Mouse (Mus musculus): ENCODE data around the gene Plekhn1. TPM values are rescaled to one million over a fixed set of nuclear protein-coding genes. Genes with fewer than 3 reads are reported as not detected.

Plekhn1 gene
- polyA plus RNA-seq, 1 experiment from 2014 or later: 26.9 TPM

GRCm38 (mm10) chr4:156203001-156203412 lies 31.6 kb downstream of the Plekhn1 start, which contains the start of gene AW011738:
Gene AW011738 (plus strand): TSS chr4:156203304.
- H3K9ac ChIP-seq (ENCODE audit: low read depth, low read length): peak within 1 kb of the TSS; percentile 69
- WGBS: under 1% methylated on average over 31 of the region's 39 CpGs
- peak; percentile 61 for ATAC-seq
- peak within 1 kb of the TSS; percentile 96 for H3K4me2 ChIP-seq (ENCODE audit: low read length)
- H3K27ac ChIP-seq (ENCODE audit: low read length): peak within 1 kb of the TSS; percentile 75
- H3K27me3 ChIP-seq (ENCODE audit: control insufficient read depth, insufficient read depth, low read depth, low read length): peaks cover 2% of the 10 kb centered on the region; the same call in 1 of the 2 replicates
- no peaks in the 10 kb centered on the region for H3K36me3 ChIP-seq (ENCODE audit: control insufficient read depth, insufficient read depth, low read length)
- peak within 1 kb of the TSS; percentile 57 for H3K4me3 ChIP-seq (ENCODE audit: low read depth, low read length)
- H3K4me1 ChIP-seq (ENCODE audit: control insufficient read depth, insufficient read depth, low read length): peaks cover 15% of the 10 kb centered on the region
- no peaks in the 10 kb centered on the region for H3K9me3 ChIP-seq (replicated peaks; ENCODE audit: control insufficient read depth, low read length, poor library complexity, severe bottlenecking)

- no peak for ATAC-seq
- Histone ChIP-seq H3K9me3 (replicated peaks; ENCODE audit: control insufficient read depth, low read length, poor library complexity, severe bottlenecking) (no peaks in the 10 kb centered on the region), H3K4me1 (ENCODE audit: control insufficient read depth, insufficient read depth, low read length) (peaks cover 15% of the 10 kb centered on the region), H3K36me3 (ENCODE audit: control insufficient read depth, insufficient read depth, low read length) (no peaks in the 10 kb centered on the region), H3K9ac (ENCODE audit: low read depth, low read length) (no peak overlapping the region), H3K27me3 (ENCODE audit: control insufficient read depth, insufficient read depth, low read depth, low read length) (peaks cover 2% of the 10 kb centered on the region; the same call in 1 of the 2 replicates), H3K27ac (ENCODE audit: low read length) (peak overlapping the region; percentile 14; the same call in 1 of the 2 replicates), H3K4me3 (ENCODE audit: low read depth, low read length) (peak overlapping the region; percentile 57), H3K4me2 (ENCODE audit: low read length) (peak overlapping the region; percentile 96)
- WGBS: 44% methylated on average over 12 of the region's 12 CpGs
Observed at GRCm38 (mm10) chr4:156202462-156202893, 32.2 kb downstream of the Plekhn1 start.

GRCm38 (mm10) chr4:156200623-156201475 lies 33.8 kb downstream of the Plekhn1 start, which contains the start of gene Isg15:
Gene Isg15 (minus strand): TSS chr4:156200818.
- H3K4me3 ChIP-seq (ENCODE audit: low read depth, low read length): no peak within 1 kb of the TSS
- 63% methylated on average over 10 of the region's 10 CpGs for WGBS
- H3K4me1 ChIP-seq (ENCODE audit: control insufficient read depth, insufficient read depth, low read length): peaks cover 20% of the 10 kb centered on the region
- H3K36me3 ChIP-seq (ENCODE audit: control insufficient read depth, insufficient read depth, low read length): no peaks in the 10 kb centered on the region
- no peak within 1 kb of the TSS for H3K9ac ChIP-seq (ENCODE audit: low read depth, low read length)
- H3K4me2 ChIP-seq (ENCODE audit: low read length): no peak within 1 kb of the TSS
- no peak for ATAC-seq
- H3K27me3 ChIP-seq (ENCODE audit: control insufficient read depth, insufficient read depth, low read depth, low read length): peaks cover 2% of the 10 kb centered on the region; the same call in 1 of the 2 replicates
- no peak within 1 kb of the TSS for H3K27ac ChIP-seq (ENCODE audit: low read length)
- no peaks in the 10 kb centered on the region for H3K9me3 ChIP-seq (replicated peaks; ENCODE audit: control insufficient read depth, low read length, poor library complexity, severe bottlenecking)

GRCm38 (mm10) chr4:156197829-156198205 lies 36.8 kb downstream of the Plekhn1 start:
- Histone ChIP-seq H3K9ac (ENCODE audit: low read depth, low read length) (peak overlapping the region; percentile 65), H3K4me3 (ENCODE audit: low read depth, low read length) (peak overlapping the region; percentile 83), H3K4me2 (ENCODE audit: low read length) (peak overlapping the region; percentile 57), H3K9me3 (replicated peaks; ENCODE audit: control insufficient read depth, low read length, poor library complexity, severe bottlenecking) (no peaks in the 10 kb centered on the region), H3K36me3 (ENCODE audit: control insufficient read depth, insufficient read depth, low read length) (0 out of 2 replicates have a peak, but pooled peaks cover 7% of the 10 kb centered on the region), H3K27me3 (ENCODE audit: control insufficient read depth, insufficient read depth, low read depth, low read length) (no peaks in the 10 kb centered on the region), H3K27ac (ENCODE audit: low read length) (peak overlapping the region; percentile 95), H3K4me1 (ENCODE audit: control insufficient read depth, insufficient read depth, low read length) (peaks cover 25% of the 10 kb centered on the region)
- ATAC-seq: peak; percentile 90
- 0% methylated on average over 26 of the region's 26 CpGs for WGBS

- peak; percentile 77 for ATAC-seq
Observed at GRCm38 (mm10) chr4:156197131-156197828, 37.4 kb downstream of the Plekhn1 start, which contains the start of gene Agrn. Gene Agrn (minus strand): TSS chr4:156197488.

GRCm38 (mm10) chr4:156195927-156196870 lies 38.5 kb downstream of the Plekhn1 start:
- H3K36me3 ChIP-seq (ENCODE audit: control insufficient read depth, insufficient read depth, low read length): peaks cover 7% of the 10 kb centered on the region; the same call in 1 of the 2 replicates
- H3K4me2 ChIP-seq (ENCODE audit: low read length): peak overlapping the region; percentile 77
- no peaks in the 10 kb centered on the region for H3K27me3 ChIP-seq (ENCODE audit: control insufficient read depth, insufficient read depth, low read depth, low read length)
- peak overlapping the region; percentile 88 for H3K9ac ChIP-seq (ENCODE audit: low read depth, low read length)
- peak overlapping the region; percentile 80 for H3K27ac ChIP-seq (ENCODE audit: low read length)
- peaks cover 26% of the 10 kb centered on the region for H3K4me1 ChIP-seq (ENCODE audit: control insufficient read depth, insufficient read depth, low read length)
- ATAC-seq: no peak
- peak overlapping the region; percentile 83 for H3K4me3 ChIP-seq (ENCODE audit: low read depth, low read length)
- WGBS: 3% methylated on average over 35 of the region's 35 CpGs
- H3K9me3 ChIP-seq (replicated peaks; ENCODE audit: control insufficient read depth, low read length, poor library complexity, severe bottlenecking): no peaks in the 10 kb centered on the region

More at GRCm38 (mm10) chr4:156197131-156197828, 37.4 kb downstream of the Plekhn1 start, which contains the start of gene Agrn:
- Histone ChIP-seq H3K9me3 (replicated peaks; ENCODE audit: control insufficient read depth, low read length, poor library complexity, severe bottlenecking) (no peaks in the 10 kb centered on the region), H3K27ac (ENCODE audit: low read length) (peak within 1 kb of the TSS; percentile 95), H3K4me1 (ENCODE audit: control insufficient read depth, insufficient read depth, low read length) (peaks cover 26% of the 10 kb centered on the region), H3K4me2 (ENCODE audit: low read length) (peak within 1 kb of the TSS; percentile 77), H3K9ac (ENCODE audit: low read depth, low read length) (peak within 1 kb of the TSS; percentile 88), H3K36me3 (ENCODE audit: control insufficient read depth, insufficient read depth, low read length) (0 out of 2 replicates have a peak, but pooled peaks cover 7% of the 10 kb centered on the region), H3K4me3 (ENCODE audit: low read depth, low read length) (peak within 1 kb of the TSS; percentile 83), H3K27me3 (ENCODE audit: control insufficient read depth, insufficient read depth, low read depth, low read length) (no peaks in the 10 kb centered on the region)
- 1% methylated on average over 25 of the region's 88 CpGs for WGBS

- peaks cover 7% of the 10 kb centered on the region; the same call in 1 of the 2 replicates for H3K36me3 ChIP-seq (ENCODE audit: control insufficient read depth, insufficient read depth, low read length)
- no peak for ATAC-seq
- no peaks in the 10 kb centered on the region for H3K27me3 ChIP-seq (ENCODE audit: control insufficient read depth, insufficient read depth, low read depth, low read length)
- H3K4me1 ChIP-seq (ENCODE audit: control insufficient read depth, insufficient read depth, low read length): peaks cover 32% of the 10 kb centered on the region
- H3K27ac ChIP-seq (ENCODE audit: low read length): no peak overlapping the region
- H3K9me3 ChIP-seq (replicated peaks; ENCODE audit: control insufficient read depth, low read length, poor library complexity, severe bottlenecking): no peaks in the 10 kb centered on the region
- H3K4me2 ChIP-seq (ENCODE audit: low read length): no peak overlapping the region; the same call in 1 of the 2 replicates
- H3K9ac ChIP-seq (ENCODE audit: low read depth, low read length): no peak overlapping the region
- no peak overlapping the region for H3K4me3 ChIP-seq (ENCODE audit: low read depth, low read length)
- WGBS: 31% methylated on average over 6 of the region's 6 CpGs
Observed at GRCm38 (mm10) chr4:156194346-156194745, 40.3 kb downstream of the Plekhn1 start.

GRCm38 (mm10) chr4:156193906-156194305 lies 40.8 kb downstream of the Plekhn1 start:
- peaks cover 37% of the 10 kb centered on the region for H3K4me1 ChIP-seq (ENCODE audit: control insufficient read depth, insufficient read depth, low read length)
- H3K4me2 ChIP-seq (ENCODE audit: low read length): no peak overlapping the region
- 72% methylated on average over 5 of the region's 5 CpGs for WGBS
- peaks cover 7% of the 10 kb centered on the region; the same call in 1 of the 2 replicates for H3K36me3 ChIP-seq (ENCODE audit: control insufficient read depth, insufficient read depth, low read length)
- H3K4me3 ChIP-seq (ENCODE audit: low read depth, low read length): no peak overlapping the region
- H3K9ac ChIP-seq (ENCODE audit: low read depth, low read length): no peak overlapping the region; the same call in 1 of the 2 replicates
- no peak for ATAC-seq
- no peaks in the 10 kb centered on the region for H3K27me3 ChIP-seq (ENCODE audit: control insufficient read depth, insufficient read depth, low read depth, low read length)
- H3K9me3 ChIP-seq (replicated peaks; ENCODE audit: control insufficient read depth, low read length, poor library complexity, severe bottlenecking): no peaks in the 10 kb centered on the region
- H3K27ac ChIP-seq (ENCODE audit: low read length): no peak overlapping the region

Data from midbrain, embryonic 16.5 days (tissue).